Mouse (Mus musculus) liver, embryonic 18 days (tissue): ENCODE measurements around the gene Mon1a. TPM values are rescaled to one million over a fixed set of nuclear protein-coding genes. Genes with fewer than 3 reads are reported as not detected.

ENCODE experiments used
- polyA plus RNA-seq: library from polyadenylated mRNA; depleted of rRNA; stranded (reverse); fragments of >200 nt; gene quantifications from 2 replicates; pipeline ENCODE4 v1.2.3, GENCODE M21; 2012; rRNA removed

Gene Mon1a
- 5.2 and 5.3 TPM in 2 replicates for polyA plus RNA-seq

DNA sequence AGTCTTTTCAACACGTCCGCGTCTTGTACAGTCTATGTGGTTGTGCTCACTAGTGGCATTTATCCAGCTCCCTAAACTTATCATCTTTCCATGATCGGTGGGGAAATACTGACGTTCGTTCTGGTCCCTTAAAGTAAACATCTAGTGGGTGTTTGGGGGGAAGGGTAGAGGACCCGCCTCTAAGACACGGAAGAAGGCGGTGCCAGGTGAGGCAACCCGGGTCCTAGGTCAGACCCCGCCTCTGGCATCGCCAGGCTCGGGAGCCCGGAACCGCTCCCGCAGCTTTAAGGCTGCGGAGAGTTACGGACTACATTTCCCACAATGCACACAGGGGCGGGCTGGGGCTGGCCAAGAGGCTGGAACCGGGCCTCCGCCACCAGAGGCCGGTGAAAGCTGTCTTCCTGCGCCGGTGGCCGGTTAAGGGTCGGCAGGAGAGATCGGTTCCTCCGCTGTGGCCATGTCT is at the start of gene Mon1a:
Gene Mon1a (plus strand): TSS at position 348 of the 463 bp plus-strand sequence.

GRCm38 (mm10) chr9:107873137-107873536 is 14.8 kb upstream of the Mon1a start, which contains the start of gene Rbm6:
TSS of gene Rbm6 (minus strand) at chr9:107873237.

DNA sequence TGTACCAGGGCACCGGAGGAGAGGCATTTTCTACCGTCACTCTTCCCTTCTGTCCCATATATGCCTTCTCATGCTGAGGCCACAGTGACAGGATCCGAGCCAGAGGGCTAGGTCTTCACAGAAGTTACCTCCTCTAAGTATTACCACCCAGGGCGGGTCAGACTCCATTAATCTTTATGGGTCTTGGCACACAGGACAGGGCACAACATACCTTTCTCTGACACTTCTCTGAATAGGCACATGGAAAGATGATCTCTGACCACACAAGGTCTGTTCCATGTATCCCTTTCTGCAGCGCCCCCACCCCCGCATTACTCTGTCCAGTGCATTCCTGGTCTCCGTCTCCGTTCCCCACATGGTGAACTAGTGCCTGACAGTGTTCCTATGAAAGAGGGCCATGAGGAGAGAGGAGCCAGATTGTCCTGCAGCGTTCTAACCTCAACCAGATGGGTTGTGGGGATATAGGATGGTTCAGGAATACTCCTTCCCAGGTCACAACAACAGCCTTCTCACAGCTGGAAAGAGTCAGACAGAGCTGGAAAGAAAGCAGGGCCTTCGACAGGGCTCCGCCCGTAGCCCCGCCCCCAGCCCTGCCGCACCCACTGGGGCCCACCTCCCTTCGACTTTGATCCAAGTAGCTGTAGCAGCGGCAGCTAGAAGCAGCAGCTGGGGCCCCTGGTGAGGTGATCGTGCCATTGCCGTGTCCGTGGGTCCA is 18.5 kb downstream of the Mon1a start, which contains the start of gene Mst1r:
Gene Mst1r (plus strand): TSS at position 622 of the 715 bp plus-strand sequence.

GRCm38 (mm10) chr9:107928169-107928568 is 40.2 kb downstream of the Mon1a start, which contains the start of gene Actl11:
TSS of gene Actl11 (plus strand) at chr9:107928469.

DNA sequence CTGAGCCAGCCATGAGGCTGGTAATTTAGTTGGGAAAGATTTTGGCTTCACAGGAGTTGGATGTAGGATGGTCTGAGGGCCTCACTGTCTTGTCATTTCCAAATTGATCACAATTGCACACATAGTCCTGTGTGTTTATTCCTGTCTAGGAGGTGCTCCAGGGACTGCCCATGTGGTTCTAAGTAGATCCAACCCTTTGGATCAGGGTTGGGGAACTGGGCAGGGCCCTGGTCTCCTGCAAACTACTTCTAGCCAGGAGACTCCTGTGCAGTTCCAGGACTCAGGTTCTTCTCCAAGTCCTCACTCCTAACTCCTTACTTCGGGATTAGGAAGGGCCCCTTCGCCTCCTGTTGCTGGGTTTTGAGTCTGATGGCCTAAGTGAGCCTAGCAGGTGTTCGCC is 47.4 kb downstream of the Mon1a start, which contains the start of gene Camkv:
Gene Camkv (plus strand): TSS at position 301 of the 400 bp plus-strand sequence.

DNA sequence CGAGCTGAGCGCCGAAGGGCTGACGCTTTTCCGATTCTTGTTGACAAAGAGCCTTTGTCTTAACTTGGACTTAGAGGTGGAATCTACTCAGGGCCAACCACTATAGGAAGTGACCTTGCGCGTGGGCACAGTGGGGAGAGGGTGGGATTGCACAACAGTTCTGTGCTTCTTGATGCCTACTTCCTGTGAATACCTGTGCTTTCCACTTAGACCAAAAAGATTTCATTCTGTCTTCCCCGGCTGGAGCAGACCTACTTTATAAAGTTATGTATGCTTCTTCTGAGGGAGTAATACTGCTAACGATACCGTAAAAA is 61.9 kb downstream of the Mon1a start, which contains the start of gene Traip:
Gene Traip (plus strand): TSS at position 215 of the 314 bp plus-strand sequence.

Other genes with a start within 250 kb of the Mon1a start
- 291 and 302 TPM in 2 replicates for gene Slc38a3, start 218.6 kb upstream of the Mon1a start, polyA plus RNA-seq
- 0.65 and 0.76 TPM in 2 replicates for gene Gnat1, start 208.4 kb upstream of the Mon1a start, polyA plus RNA-seq
- gene Sema3f, start 177.7 kb upstream of the Mon1a start, polyA plus RNA-seq: 3.5 and 4.9 TPM in 2 replicates
- gene Rbm5, start 117.2 kb upstream of the Mon1a start, polyA plus RNA-seq: 33.4 and 38.1 TPM in 2 replicates
- 15.2 and 17.3 TPM in 2 replicates for gene Rbm6, start 14.9 kb upstream of the Mon1a start, polyA plus RNA-seq
- gene Mst1r, start 18.7 kb downstream of the Mon1a start, polyA plus RNA-seq: 2.3 and 3.0 TPM in 2 replicates
- not detected in 2 replicates for gene Actl11, start 40.3 kb downstream of the Mon1a start, polyA plus RNA-seq
- gene Camkv, start 47.5 kb downstream of the Mon1a start, polyA plus RNA-seq: 0.16 and 0.19 TPM in 2 replicates
- 3.0 TPM in 2 replicates for gene Traip, start 62.0 kb downstream of the Mon1a start, polyA plus RNA-seq
- 108 and 109 TPM in 2 replicates for gene Uba7, start 87.4 kb downstream of the Mon1a start, polyA plus RNA-seq
- gene Gm20661, start 94.9 kb downstream of the Mon1a start, polyA plus RNA-seq: 0.52 and 0.65 TPM in 2 replicates
- 16.2 and 17.0 TPM in 2 replicates for gene Inka1, start 97.7 kb downstream of the Mon1a start, polyA plus RNA-seq
- 2.9 TPM in 2 replicates for gene Cdhr4, start 104.3 kb downstream of the Mon1a start, polyA plus RNA-seq
- gene Gm20662, start 108.2 kb downstream of the Mon1a start, polyA plus RNA-seq: 1.1 TPM in 2 replicates
- gene Ip6k1, start 114.3 kb downstream of the Mon1a start, polyA plus RNA-seq: 32.7 and 35.2 TPM in 2 replicates
- 11.3 and 11.8 TPM in 2 replicates for gene Gmppb, start 161.1 kb downstream of the Mon1a start, polyA plus RNA-seq
- gene Amigo3, start 165.0 kb downstream of the Mon1a start, polyA plus RNA-seq: 0.44 and 0.62 TPM in 2 replicates
- gene Mst1, start 192.3 kb downstream of the Mon1a start, polyA plus RNA-seq: 92.9 and 96.0 TPM in 2 replicates
- 53.9 and 64.1 TPM in 2 replicates for gene Rnf123, start 195.2 kb downstream of the Mon1a start, polyA plus RNA-seq
- gene Apeh, start 206.5 kb downstream of the Mon1a start, polyA plus RNA-seq: 81.3 and 81.5 TPM in 2 replicates